Mouse (Mus musculus) thymus, adult 2 months (tissue): Measurements from ENCODE around the gene Pspn.

Experiments
- CTCF ChIP-seq: fragments of 200-500 bp; IDR thresholded peaks from 2 replicates; pipeline ENCODE4 v1.5.1; 2012; ENCODE audit warnings: mild to moderate bottlenecking, control low read depth, low read length, moderate library complexity, borderline replicate concordance; ENCODE audit not compliant: control insufficient read depth, poor library complexity, insufficient read depth; ENCODE audit errors: extremely low read depth
- POLR2A ChIP-seq: fragments of 200-500 bp; IDR thresholded peaks from 2 replicates; pipeline ENCODE4 v1.6.1; 2012; ENCODE audit warnings: mild to moderate bottlenecking, low read length, control low read depth, moderate library complexity; ENCODE audit not compliant: control insufficient read depth, poor library complexity, insufficient read depth; ENCODE audit errors: extremely low read depth

GRCm38 (mm10) chr17:57032854-57033253 is 33.0 kb upstream of the Pspn start:
- TF ChIP-seq CTCF, result no peak
- no peak for TF ChIP-seq POLR2A
